Comparison of ENCODE assay signal across 8 mouse cellular contexts in genomic region chr2:5011898-5012490, GRCm38 (mm10). TPM values are rescaled to one million over a fixed set of nuclear protein-coding genes. Genes with fewer than 3 reads are reported as not detected.
DNase-seq lines count a peak whose midpoint lies in the region; ATAC-seq and TF ChIP-seq lines count a peak whose summit lies in the region.

No protein-coding gene starts in this region.

- peak overlapping the region; percentile 59 for H3K4me3 ChIP-seq in layer of hippocampus, adult 2 months
- H3K4me3 ChIP-seq in intestine, embryonic 14.5 days (ENCODE audit: low read depth, low read length) = peak overlapping the region; percentile 82
- peak overlapping the region; percentile 57 for H3K4me3 ChIP-seq in neural tube, embryonic 13.5 days

- peaks cover 10% of the 10 kb centered on the region for H3K4me1 ChIP-seq in intestine, embryonic 14.5 days (replicated peaks; ENCODE audit: control insufficient read depth, insufficient read depth, low read length)
- H3K4me1 ChIP-seq in neural tube, embryonic 13.5 days (replicated peaks) = peaks cover 11% of the 10 kb centered on the region

- no peak for ATAC-seq in intestine, embryonic 14.5 days (replicated peaks; ENCODE audit: low FRiP score, low TSS enrichment, low read depth)
- ATAC-seq in neural tube, embryonic 13.5 days (ENCODE audit: low read depth) = no peak

- no peak for DNase-seq in layer of hippocampus, adult 2 months (ENCODE audit: low spot score in 2 of 2)
- DNase-seq in layer of hippocampus, postnatal 25 days (ENCODE audit: extremely low spot score in 1 of 2, low spot score in 1 of 2) = no peak
- peak; percentile 29 for DNase-seq in c-Kit-positive CD71-positive TER-119-positive erythroid progenitor cells, embryonic 14.5 days (ENCODE audit: low spot score)
- peak; percentile 58 for DNase-seq in intestine, embryonic 14.5 days (ENCODE audit: low spot score)
- DNase-seq in testis, postnatal 10 days (ENCODE audit: low spot score) = no peak
- no peak for DNase-seq in gastrocnemius, adult 18-20 months (ENCODE audit: low spot score)
- DNase-seq in frontal cortex, postnatal 14 days (ENCODE audit: low spot score in 2 of 2) = no peak

- H3K4me2 ChIP-seq in intestine, embryonic 14.5 days (ENCODE audit: low read length) = peak overlapping the region; percentile 57
- peak overlapping the region; percentile 75 for H3K4me2 ChIP-seq in neural tube, embryonic 13.5 days

- no peaks in the 10 kb centered on the region for H3K9me3 ChIP-seq in intestine, embryonic 14.5 days (ENCODE audit: control insufficient read depth, low read length)
- no peaks in the 10 kb centered on the region for H3K9me3 ChIP-seq in neural tube, embryonic 13.5 days

- TF ChIP-seq CTCF in layer of hippocampus, adult 2 months (conservative IDR thresholded peaks at IDR 0.05) = no peak

- H3K27me3 ChIP-seq in intestine, embryonic 14.5 days (replicated peaks; ENCODE audit: control insufficient read depth, insufficient read depth, low read length) = no peaks in the 10 kb centered on the region
- no peaks in the 10 kb centered on the region for H3K27me3 ChIP-seq in neural tube, embryonic 13.5 days

- H3K9ac ChIP-seq in intestine, embryonic 14.5 days (ENCODE audit: low read length) = peak overlapping the region; percentile 57
- H3K9ac ChIP-seq in neural tube, embryonic 13.5 days = 0 out of 2 replicates have a peak overlapping the region, but pooled peaks have one; percentile 45

- H3K36me3 ChIP-seq in intestine, embryonic 14.5 days (ENCODE audit: control insufficient read depth, insufficient read depth, low read length) = peaks cover 20% of the 10 kb centered on the region
- H3K36me3 ChIP-seq in neural tube, embryonic 13.5 days = 0 out of 2 replicates have a peak, but pooled peaks cover 5% of the 10 kb centered on the region

- no peak overlapping the region for H3K27ac ChIP-seq in layer of hippocampus, adult 2 months
- H3K27ac ChIP-seq in intestine, embryonic 14.5 days (ENCODE audit: low read depth) = peak overlapping the region; percentile 59; the same call in 1 of the 2 replicates
- H3K27ac ChIP-seq in neural tube, embryonic 13.5 days (replicated peaks) = no peak overlapping the region

- 15% methylated on average over 8 of the region's 8 CpGs for WGBS in intestine, embryonic 14.5 days
- WGBS in neural tube, embryonic 13.5 days = 18% methylated on average over 8 of the region's 8 CpGs

RNA-seq across cellular contexts. Expression of gene Mcm10, which starts 0.6 kb away (rescaled TPM):
- total RNA-seq in layer of hippocampus, adult 2 months (2021) = 1 to 10 TPM; 1.1 to 2.0 TPM
- total RNA-seq in layer of hippocampus, postnatal 25 days (2021) = 1 to 10 TPM; 1.0 to 1.1 TPM
- polyA plus RNA-seq in intestine, embryonic 14.5 days (2014; fragmentation: Nextera tagmentation; extraction: Ambion mirVana) = 44.8 and 51.5 TPM in 2 replicates
- polyA plus RNA-seq in neural tube, embryonic 13.5 days (2015; fragmentation: Nextera tagmentation; extraction: Ambion mirVana) = 3.9 and 4.8 TPM in 2 replicates
- under 1 TPM in 1 of 2 experiments, not detected in 1; 0.05 TPM for total RNA-seq in gastrocnemius, adult 18-20 months (2021)

RNA-seq across cellular contexts. Expression of gene Ucma, which starts 36.1 kb away (rescaled TPM):
- 1 to 10 TPM; 1.8 to 4.0 TPM for total RNA-seq in layer of hippocampus, adult 2 months (2021)
- 1 to 10 TPM; 2.4 to 3.6 TPM for total RNA-seq in layer of hippocampus, postnatal 25 days (2021)
- not detected in 2 replicates for polyA plus RNA-seq in intestine, embryonic 14.5 days (2014; fragmentation: Nextera tagmentation; extraction: Ambion mirVana)
- polyA plus RNA-seq in neural tube, embryonic 13.5 days (2015; fragmentation: Nextera tagmentation; extraction: Ambion mirVana) = not detected in 2 replicates
- under 1 TPM in 1 of 2 experiments, not detected in 1; 0.40 TPM for total RNA-seq in gastrocnemius, adult 18-20 months (2021)

RNA-seq across cellular contexts. Expression of gene Optn, which starts 51.9 kb away (rescaled TPM):
- 10 to 100 TPM; 13.5 to 14.1 TPM for total RNA-seq in layer of hippocampus, adult 2 months (2021)
- total RNA-seq in layer of hippocampus, postnatal 25 days (2021) = 10 to 100 TPM; 14.2 to 14.6 TPM
- polyA plus RNA-seq in intestine, embryonic 14.5 days (2014; fragmentation: Nextera tagmentation; extraction: Ambion mirVana) = 7.3 and 8.2 TPM in 2 replicates
- 7.7 and 11.4 TPM in 2 replicates for polyA plus RNA-seq in neural tube, embryonic 13.5 days (2015; fragmentation: Nextera tagmentation; extraction: Ambion mirVana)
- 10 to 100 TPM; 81.4 to 99.0 TPM for total RNA-seq in gastrocnemius, adult 18-20 months (2021)

Comparison
In these comparisons a context has a peak if more than half of its experiments do, and no peak if none do; other contexts are left out.
1. DNase-seq: peak in c-Kit-positive CD71-positive TER-119-positive erythroid progenitor cells, embryonic 14.5 days (single experiment) and intestine, embryonic 14.5 days (single experiment); none in layer of hippocampus, adult 2 months (0 of 2), layer of hippocampus, postnatal 25 days (0 of 2), testis, postnatal 10 days (single experiment), gastrocnemius, adult 18-20 months (single experiment) and frontal cortex, postnatal 14 days (0 of 2).
2. RNA of gene Optn, which starts 51.9 kb away (total RNA-seq): 81.4 to 99.0 TPM in gastrocnemius, adult 18-20 months; 14.2 to 14.6 TPM in layer of hippocampus, postnatal 25 days and 13.5 to 14.1 TPM in layer of hippocampus, adult 2 months; every median in the first group is over 4 times any median in the second.
3. Peak in every context shown above with its lines, with median percentiles within 50 percentile points of each other: H3K4me3 ChIP-seq.